Mouse (Mus musculus): ENCODE measurements at regions not wholly inside any gene's neighbourhood (a gene's known extent, or its start where the extent isn't known, plus 50 kb on each side); places are given as distances from the start of the nearest gene placed in this dataset.

- intact Hi-C loops (cut with DNase I), result no loop called here
- H3K9ac ChIP-seq (ENCODE audit: low read depth, low read length), result no peak overlapping the region
- no peak overlapping the region for H3K27ac ChIP-seq
- no peak overlapping the region for H3K4me3 ChIP-seq
- no peaks in the 10 kb centered on the region for H3K79me2 ChIP-seq (replicated peaks; ENCODE audit: control insufficient read depth, insufficient read depth, low read length)
- H3K27me3 ChIP-seq (ENCODE audit: control insufficient read depth, insufficient read depth, low read length), result no peaks in the 10 kb centered on the region
- no peaks in the 10 kb centered on the region for H3K4me1 ChIP-seq (ENCODE audit: control insufficient read depth, insufficient read depth, low read length)
- no peaks in the 10 kb centered on the region for H3K36me3 ChIP-seq (ENCODE audit: control insufficient read depth, insufficient read depth, low read length)
- WGBS, result 72% methylated on average over 2 of the region's 2 CpGs
- DNase-seq, result no peak
- no peak for TF ChIP-seq POLR2A (IDR thresholded peaks at IDR 0.05; ENCODE audit: insufficient read depth, low read depth, low read length)
- TF ChIP-seq EP300 (IDR thresholded peaks at IDR 0.05; ENCODE audit: insufficient read depth, low read depth, low read length), result no peak
- no peak for TF ChIP-seq CTCF (IDR thresholded peaks at IDR 0.05)
Observed at GRCm38 (mm10) chr3:61740088-61740487, 374.3 kb upstream of the B430305J03Rik start.

- intact Hi-C loops (cut with DNase I), result no loop called here
- no peaks in the 10 kb centered on the region for H3K79me2 ChIP-seq (replicated peaks; ENCODE audit: control insufficient read depth, insufficient read depth, low read length)
- H3K4me1 ChIP-seq (ENCODE audit: control insufficient read depth, insufficient read depth, low read length), result no peaks in the 10 kb centered on the region
- DNase-seq, result no peak
- H3K4me3 ChIP-seq, result no peak overlapping the region
- TF ChIP-seq CTCF (IDR thresholded peaks at IDR 0.05), result no peak
- no peak for TF ChIP-seq POLR2A (IDR thresholded peaks at IDR 0.05; ENCODE audit: insufficient read depth, low read depth, low read length)
- TF ChIP-seq EP300 (IDR thresholded peaks at IDR 0.05; ENCODE audit: insufficient read depth, low read depth, low read length), result no peak
- H3K27ac ChIP-seq, result no peak overlapping the region
- WGBS, result 58% methylated on average over 1 of the region's 1 CpGs
- H3K36me3 ChIP-seq (ENCODE audit: control insufficient read depth, insufficient read depth, low read length), result no peaks in the 10 kb centered on the region
- no peak overlapping the region for H3K9ac ChIP-seq (ENCODE audit: low read depth, low read length)
- H3K27me3 ChIP-seq (ENCODE audit: control insufficient read depth, insufficient read depth, low read length), result no peaks in the 10 kb centered on the region
Observed at GRCm38 (mm10) chr3:61738528-61738927, 372.8 kb upstream of the B430305J03Rik start.

GRCm38 (mm10) chr3:61716785-61717184 lies 351.0 kb upstream of the B430305J03Rik start:
- TF ChIP-seq EP300 (IDR thresholded peaks at IDR 0.05; ENCODE audit: insufficient read depth, low read depth, low read length) (no peak), CTCF (IDR thresholded peaks at IDR 0.05) (no peak), POLR2A (IDR thresholded peaks at IDR 0.05; ENCODE audit: insufficient read depth, low read depth, low read length) (no peak)
- intact Hi-C loops (cut with DNase I), result no loop called here
- no peak overlapping the region for H3K4me3 ChIP-seq
- no peak overlapping the region for H3K9ac ChIP-seq (ENCODE audit: low read depth, low read length)
- no peak overlapping the region for H3K27ac ChIP-seq
- no peaks in the 10 kb centered on the region for H3K79me2 ChIP-seq (replicated peaks; ENCODE audit: control insufficient read depth, insufficient read depth, low read length)
- WGBS, result 59% methylated on average over 2 of the region's 2 CpGs
- DNase-seq, result no peak
- no peaks in the 10 kb centered on the region for H3K27me3 ChIP-seq (ENCODE audit: control insufficient read depth, insufficient read depth, low read length)
- no peaks in the 10 kb centered on the region for H3K36me3 ChIP-seq (ENCODE audit: control insufficient read depth, insufficient read depth, low read length)
- no peaks in the 10 kb centered on the region for H3K4me1 ChIP-seq (ENCODE audit: control insufficient read depth, insufficient read depth, low read length)

- DNase-seq, result no peak
- no peak overlapping the region for H3K27ac ChIP-seq
- H3K36me3 ChIP-seq (ENCODE audit: control insufficient read depth, insufficient read depth, low read length), result no peaks in the 10 kb centered on the region
- no peak overlapping the region for H3K9ac ChIP-seq (ENCODE audit: low read depth, low read length)
- no peak for TF ChIP-seq EP300 (IDR thresholded peaks at IDR 0.05; ENCODE audit: insufficient read depth, low read depth, low read length)
- no peak for TF ChIP-seq CTCF (IDR thresholded peaks at IDR 0.05)
- TF ChIP-seq POLR2A (IDR thresholded peaks at IDR 0.05; ENCODE audit: insufficient read depth, low read depth, low read length), result no peak
- no peaks in the 10 kb centered on the region for H3K27me3 ChIP-seq (ENCODE audit: control insufficient read depth, insufficient read depth, low read length)
- intact Hi-C loops (cut with DNase I), result no loop called here
- 59% methylated on average over 4 of the region's 4 CpGs for WGBS
- H3K4me1 ChIP-seq (ENCODE audit: control insufficient read depth, insufficient read depth, low read length), result no peaks in the 10 kb centered on the region
- no peaks in the 10 kb centered on the region for H3K79me2 ChIP-seq (replicated peaks; ENCODE audit: control insufficient read depth, insufficient read depth, low read length)
- H3K4me3 ChIP-seq, result no peak overlapping the region
Observed at GRCm38 (mm10) chr3:61687933-61688705, 322.4 kb upstream of the B430305J03Rik start.

GRCm38 (mm10) chr3:61670874-61671273 lies 305.1 kb upstream of the B430305J03Rik start:
- Histone ChIP-seq H3K9ac (ENCODE audit: low read depth, low read length) (no peak overlapping the region), H3K27ac (no peak overlapping the region), H3K4me1 (ENCODE audit: control insufficient read depth, insufficient read depth, low read length) (no peaks in the 10 kb centered on the region), H3K27me3 (ENCODE audit: control insufficient read depth, insufficient read depth, low read length) (no peaks in the 10 kb centered on the region), H3K36me3 (ENCODE audit: control insufficient read depth, insufficient read depth, low read length) (no peaks in the 10 kb centered on the region), H3K4me3 (no peak overlapping the region), H3K79me2 (replicated peaks; ENCODE audit: control insufficient read depth, insufficient read depth, low read length) (no peaks in the 10 kb centered on the region)
- intact Hi-C loops (cut with DNase I), result no loop called here
- DNase-seq, result no peak
- TF ChIP-seq EP300 (IDR thresholded peaks at IDR 0.05; ENCODE audit: insufficient read depth, low read depth, low read length) (no peak), CTCF (IDR thresholded peaks at IDR 0.05) (no peak), POLR2A (IDR thresholded peaks at IDR 0.05; ENCODE audit: insufficient read depth, low read depth, low read length) (no peak)
- 79% methylated on average over 1 of the region's 1 CpGs for WGBS

GRCm38 (mm10) chr3:61656143-61656542 lies 290.4 kb upstream of the B430305J03Rik start:
- intact Hi-C loops (cut with DNase I), result no loop called here

More at GRCm38 (mm10) chr3:61656143-61656542, 290.4 kb upstream of the B430305J03Rik start:
- Histone ChIP-seq H3K36me3 (ENCODE audit: control insufficient read depth, insufficient read depth, low read length) (no peaks in the 10 kb centered on the region), H3K4me3 (no peak overlapping the region), H3K4me1 (ENCODE audit: control insufficient read depth, insufficient read depth, low read length) (no peaks in the 10 kb centered on the region), H3K9ac (ENCODE audit: low read depth, low read length) (no peak overlapping the region), H3K27ac (no peak overlapping the region), H3K79me2 (replicated peaks; ENCODE audit: control insufficient read depth, insufficient read depth, low read length) (no peaks in the 10 kb centered on the region), H3K27me3 (ENCODE audit: control insufficient read depth, insufficient read depth, low read length) (no peaks in the 10 kb centered on the region)
- 65% methylated on average over 2 of the region's 2 CpGs for WGBS
- TF ChIP-seq POLR2A (IDR thresholded peaks at IDR 0.05; ENCODE audit: insufficient read depth, low read depth, low read length) (no peak), EP300 (IDR thresholded peaks at IDR 0.05; ENCODE audit: insufficient read depth, low read depth, low read length) (no peak), CTCF (IDR thresholded peaks at IDR 0.05) (no peak)
- no peak for DNase-seq
